Mouse (Mus musculus): ENCODE measurements around the gene Phf23. TPM values are rescaled to one million over a fixed set of nuclear protein-coding genes. Genes with fewer than 3 reads are reported as not detected.

Phf23 gene
- polyA plus RNA-seq, 1 experiment from 2014 or later = 96.2 TPM

- DNase-seq (ENCODE audit: extremely low spot score, low spot score) = no peak
- Histone ChIP-seq H3K9me3 (no peaks in the 10 kb centered on the region), H3K36me3 (replicated peaks) (peaks cover 48% of the 10 kb centered on the region), H3K4me1 (peaks cover 47% of the 10 kb centered on the region), H3K27me3 (ENCODE audit: poor library complexity, severe bottlenecking) (no peaks in the 10 kb centered on the region), H3K4me3 (peak overlapping the region; percentile 76), H3K27ac (no peak overlapping the region)
- WGBS = 88% methylated on average over 11 of the region's 11 CpGs
Measured at GRCm38 (mm10) chr11:69994401-69995090, 1.0 kb upstream of the Phf23 start.

DNA sequence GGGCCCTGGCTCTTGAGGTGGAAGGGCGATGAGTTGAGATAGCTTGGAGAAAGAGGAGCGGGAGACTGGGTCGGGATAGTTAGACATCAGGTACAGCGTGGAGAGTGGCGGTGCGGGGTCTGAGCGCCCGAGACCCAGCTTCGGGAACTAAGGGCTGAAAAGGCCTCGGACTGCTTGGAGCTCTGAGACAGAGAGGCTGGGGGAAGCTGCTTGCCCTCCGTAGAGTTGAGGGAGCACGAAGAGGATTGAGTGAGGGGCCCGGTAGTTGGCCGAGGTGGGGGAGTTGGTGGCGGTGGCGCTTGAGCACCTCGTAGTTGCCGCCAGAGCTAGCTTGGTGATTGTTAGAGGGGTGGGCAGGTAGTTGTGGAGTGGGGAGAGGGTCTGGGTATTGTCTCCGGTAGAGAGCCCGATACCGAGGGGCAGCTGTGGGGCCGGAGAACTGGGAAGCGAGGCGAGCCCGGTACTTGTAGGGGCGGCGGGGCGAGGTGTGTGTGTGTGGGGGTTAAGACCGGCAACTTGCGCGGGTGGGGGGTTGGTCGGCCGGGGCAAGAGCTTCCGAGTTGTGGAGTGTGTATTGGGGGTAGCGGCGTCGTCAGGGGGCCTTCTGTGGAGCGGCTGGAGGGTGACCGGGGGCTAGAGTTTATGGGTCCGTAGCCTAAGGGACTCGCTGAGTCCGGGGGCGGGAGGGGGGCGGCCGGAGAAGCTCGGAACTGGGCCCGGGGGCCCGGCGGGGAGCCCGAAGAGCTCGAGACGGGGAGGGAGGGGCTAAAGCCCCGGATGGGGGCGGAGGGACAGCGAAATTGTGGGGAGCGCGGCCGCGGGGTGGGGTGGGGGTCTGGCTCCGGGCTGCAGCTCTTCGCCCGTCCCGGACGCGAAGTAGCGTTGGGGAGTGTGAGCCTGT is 834 bp downstream of the Phf23 start:
- peaks cover 48% of the 10 kb centered on the region for H3K36me3 ChIP-seq (replicated peaks)
- H3K4me3 ChIP-seq = peak overlapping the region; percentile 76
- H3K27ac ChIP-seq = peak overlapping the region; percentile 99
- H3K9me3 ChIP-seq = no peaks in the 10 kb centered on the region
- H3K27me3 ChIP-seq (ENCODE audit: poor library complexity, severe bottlenecking) = no peaks in the 10 kb centered on the region
- H3K4me1 ChIP-seq = peaks cover 49% of the 10 kb centered on the region
- peak; percentile 62 for DNase-seq (ENCODE audit: extremely low spot score, low spot score)
- 2% methylated on average over 66 of the region's 66 CpGs for WGBS

GRCm38 (mm10) chr11:69997070-69997509 is 1.5 kb downstream of the Phf23 start:
- DNase-seq (ENCODE audit: extremely low spot score, low spot score) = peak; percentile 90
- WGBS = under 1% methylated on average over 42 of the region's 44 CpGs
- H3K9me3 ChIP-seq = no peaks in the 10 kb centered on the region
- H3K4me3 ChIP-seq = peak overlapping the region; percentile 76
- H3K36me3 ChIP-seq (replicated peaks) = peaks cover 52% of the 10 kb centered on the region
- H3K27ac ChIP-seq = peak overlapping the region; percentile 99
- peaks cover 55% of the 10 kb centered on the region for H3K4me1 ChIP-seq
- no peaks in the 10 kb centered on the region for H3K27me3 ChIP-seq (ENCODE audit: poor library complexity, severe bottlenecking)

DNA sequence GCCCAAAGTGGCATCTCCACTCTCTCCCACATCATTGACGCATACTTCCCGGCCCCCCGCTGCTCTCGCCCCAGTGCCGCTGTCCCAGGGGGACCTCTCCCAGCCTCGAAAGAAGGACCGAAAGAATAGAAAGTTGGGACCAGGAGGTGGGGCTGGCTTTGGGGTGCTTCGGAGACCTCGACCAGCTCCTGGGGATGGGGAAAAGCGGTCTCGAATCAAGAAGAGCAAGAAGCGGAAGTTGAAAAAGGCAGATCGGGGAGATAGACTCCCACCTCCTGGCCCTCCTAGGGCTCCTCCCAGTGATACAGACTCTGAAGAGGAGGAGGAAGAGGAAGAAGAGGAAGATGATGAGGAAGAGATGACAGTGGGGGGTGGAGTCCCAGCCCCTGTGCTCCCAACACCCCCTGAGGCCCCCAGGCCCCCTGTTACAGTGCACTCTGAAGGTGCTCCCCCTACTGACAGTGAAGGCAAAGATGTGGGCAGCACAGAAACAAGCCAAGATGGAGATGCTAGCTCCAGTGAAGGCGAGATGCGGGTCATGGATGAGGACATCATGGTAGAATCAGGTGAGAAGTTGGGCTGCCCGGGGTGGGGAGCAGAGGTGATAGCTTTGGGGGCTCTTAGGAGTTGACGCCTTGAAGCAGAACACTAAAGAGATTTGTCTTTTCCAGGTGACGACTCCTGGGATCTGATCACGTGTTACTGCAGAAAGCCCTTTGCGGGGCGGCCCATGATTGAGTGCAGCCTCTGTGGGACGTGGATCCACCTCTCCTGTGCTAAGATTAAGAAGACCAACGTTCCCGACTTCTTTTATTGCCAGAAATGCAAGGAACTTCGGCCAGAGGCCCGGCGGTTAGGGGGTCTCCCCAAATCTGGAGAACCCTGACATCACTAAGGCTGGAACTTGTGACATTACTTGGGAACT is 3.3 kb downstream of the Phf23 start:
- peak overlapping the region; percentile 95 for H3K4me3 ChIP-seq

GRCm38 (mm10) chr11:69999666-70000065 is 4.1 kb downstream of the Phf23 start:
- Histone ChIP-seq H3K27me3 (ENCODE audit: poor library complexity, severe bottlenecking) (no peaks in the 10 kb centered on the region), H3K9me3 (no peaks in the 10 kb centered on the region), H3K36me3 (replicated peaks) (peaks cover 42% of the 10 kb centered on the region), H3K4me1 (peaks cover 69% of the 10 kb centered on the region), H3K4me3 (peak overlapping the region; percentile 95; the same call in 1 of the 2 replicates), H3K27ac (0 out of 2 replicates have a peak overlapping the region, but pooled peaks have one; percentile 95)
- DNase-seq (ENCODE audit: extremely low spot score, low spot score) = no peak
- WGBS = 90% methylated on average over 8 of the region's 8 CpGs

More for the DNA sequence above, 3.3 kb downstream of the Phf23 start:
- Histone ChIP-seq H3K27me3 (ENCODE audit: poor library complexity, severe bottlenecking) (no peaks in the 10 kb centered on the region), H3K36me3 (replicated peaks) (peaks cover 45% of the 10 kb centered on the region), H3K4me1 (peaks cover 64% of the 10 kb centered on the region), H3K27ac (no peak overlapping the region), H3K9me3 (no peaks in the 10 kb centered on the region)
- DNase-seq (ENCODE audit: extremely low spot score, low spot score) = no peak
- 94% methylated on average over 27 of the region's 27 CpGs for WGBS

GRCm38 (mm10) chr11:70000396-70000898 is 4.9 kb downstream of the Phf23 start, which contains the start of gene Dvl2:
Gene Dvl2, plus strand, starts transcription at chr11:70000595.
- peaks cover 47% of the 10 kb centered on the region for H3K36me3 ChIP-seq (replicated peaks)
- peaks cover 68% of the 10 kb centered on the region for H3K4me1 ChIP-seq
- no peaks in the 10 kb centered on the region for H3K27me3 ChIP-seq (ENCODE audit: poor library complexity, severe bottlenecking)
- WGBS = under 1% methylated on average over 48 of the region's 48 CpGs
- DNase-seq (ENCODE audit: extremely low spot score, low spot score) = peak; percentile 96
- peak within 1 kb of the TSS; percentile 95 for H3K27ac ChIP-seq
- peak within 1 kb of the TSS; percentile 95 for H3K4me3 ChIP-seq
- no peaks in the 10 kb centered on the region for H3K9me3 ChIP-seq

DNA sequence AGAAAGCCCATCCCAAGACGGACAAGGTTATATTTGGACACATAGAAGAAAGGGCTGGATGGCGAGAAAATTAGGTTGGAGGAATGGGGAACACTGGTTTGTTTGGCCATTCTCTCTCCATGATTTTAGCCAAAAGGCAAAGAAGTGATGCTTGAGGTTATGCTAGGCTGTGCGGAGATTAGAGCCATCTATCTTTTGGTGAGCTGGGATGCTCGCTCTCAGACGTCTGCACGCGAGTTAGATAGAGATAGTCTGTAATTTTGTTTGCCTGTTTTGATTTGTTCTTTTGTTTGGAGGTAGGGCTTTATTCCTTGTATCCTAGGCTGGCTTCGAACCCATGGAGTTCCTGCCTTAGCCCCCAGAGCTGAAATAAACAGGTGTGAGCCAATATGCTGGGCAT is 5.6 kb downstream of the Phf23 start:
- Histone ChIP-seq H3K27ac (peak overlapping the region; percentile 95), H3K27me3 (ENCODE audit: poor library complexity, severe bottlenecking) (no peaks in the 10 kb centered on the region), H3K9me3 (no peaks in the 10 kb centered on the region), H3K4me1 (peaks cover 68% of the 10 kb centered on the region), H3K36me3 (replicated peaks) (peaks cover 55% of the 10 kb centered on the region), H3K4me3 (peak overlapping the region; percentile 95)
- DNase-seq (ENCODE audit: extremely low spot score, low spot score) = no peak
- WGBS = 17% methylated on average over 8 of the region's 8 CpGs

DNA sequence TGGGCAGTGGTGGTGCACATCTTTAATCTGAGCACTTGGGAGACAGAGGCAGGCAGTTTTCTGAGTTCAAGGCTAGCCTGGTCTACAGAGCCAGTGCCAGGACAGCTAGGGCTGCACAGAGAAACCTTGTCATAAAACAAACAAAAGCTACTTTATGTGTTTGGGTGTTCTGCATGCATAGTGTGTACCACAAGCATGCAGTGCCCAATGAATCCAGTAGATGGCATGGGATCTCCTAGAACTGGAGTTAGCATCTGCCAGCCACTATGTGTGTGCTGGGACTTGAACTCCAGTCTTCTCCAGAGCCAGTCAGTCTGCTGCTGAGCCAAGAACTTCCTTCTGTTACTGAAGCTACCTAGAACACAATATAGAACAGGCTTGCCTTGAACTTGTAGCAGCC is 6.3 kb downstream of the Phf23 start:
- Histone ChIP-seq H3K4me1 (peaks cover 68% of the 10 kb centered on the region), H3K27ac (no peak overlapping the region), H3K9me3 (no peaks in the 10 kb centered on the region), H3K27me3 (ENCODE audit: poor library complexity, severe bottlenecking) (no peaks in the 10 kb centered on the region), H3K36me3 (replicated peaks) (peaks cover 62% of the 10 kb centered on the region), H3K4me3 (peak overlapping the region; percentile 95)
- no peak for DNase-seq (ENCODE audit: extremely low spot score, low spot score)

DNA sequence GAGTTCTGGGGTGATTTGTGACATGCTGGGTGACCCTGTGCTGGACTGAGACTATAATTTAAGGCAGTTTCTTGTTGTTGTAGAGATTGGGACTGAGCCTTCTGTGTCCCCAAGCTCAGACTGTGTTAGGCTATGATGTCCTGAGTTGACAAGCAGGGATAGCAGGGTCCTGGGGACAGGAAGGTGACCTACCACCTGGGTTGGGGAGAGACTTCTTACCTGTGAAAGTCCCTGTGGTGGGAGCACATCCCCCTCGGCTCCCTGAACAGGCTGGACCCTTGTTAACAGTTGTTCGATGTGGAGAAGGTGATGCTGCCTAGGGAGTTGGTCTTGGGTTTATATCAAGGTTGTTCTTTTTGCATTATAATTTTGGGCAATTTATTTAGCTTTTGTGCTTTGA is 6.9 kb downstream of the Phf23 start:
- H3K4me3 ChIP-seq = peak overlapping the region; percentile 95
- no peak overlapping the region for H3K27ac ChIP-seq
- DNase-seq (ENCODE audit: extremely low spot score, low spot score) = no peak
- no peaks in the 10 kb centered on the region for H3K27me3 ChIP-seq (ENCODE audit: poor library complexity, severe bottlenecking)
- peaks cover 64% of the 10 kb centered on the region for H3K4me1 ChIP-seq
- H3K9me3 ChIP-seq = no peaks in the 10 kb centered on the region
- peaks cover 67% of the 10 kb centered on the region for H3K36me3 ChIP-seq (replicated peaks)
- 95% methylated on average over 2 of the region's 2 CpGs for WGBS

GRCm38 (mm10) chr11:70005521-70005920 is 9.9 kb downstream of the Phf23 start:
- 59% methylated on average over 5 of the region's 5 CpGs for WGBS
- Histone ChIP-seq H3K4me3 (peak overlapping the region; percentile 1; the same call in 1 of the 2 replicates), H3K27ac (no peak overlapping the region), H3K4me1 (peaks cover 41% of the 10 kb centered on the region), H3K36me3 (replicated peaks) (peaks cover 70% of the 10 kb centered on the region), H3K27me3 (ENCODE audit: poor library complexity, severe bottlenecking) (no peaks in the 10 kb centered on the region), H3K9me3 (no peaks in the 10 kb centered on the region)
- DNase-seq (ENCODE audit: extremely low spot score, low spot score) = no peak

DNA sequence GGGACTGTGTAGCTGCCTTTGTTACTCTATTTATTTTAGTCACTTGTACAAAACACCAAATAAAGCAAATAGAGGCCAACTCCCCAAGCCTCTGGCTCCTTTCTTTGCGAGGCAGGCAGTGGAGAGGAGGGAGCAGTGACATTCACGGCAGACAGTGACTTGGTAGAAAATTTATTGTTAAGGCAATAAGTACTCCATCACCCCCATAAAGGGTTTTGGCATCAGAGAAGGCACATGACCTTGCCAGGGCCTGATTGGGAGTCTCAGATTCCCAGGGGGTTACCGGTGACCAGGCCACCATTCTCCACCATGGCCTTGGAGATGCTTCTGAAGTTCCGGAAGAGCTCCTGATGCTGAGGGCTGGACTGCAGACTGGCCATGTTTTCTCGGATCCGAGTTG is 14.5 kb downstream of the Phf23 start:
- Histone ChIP-seq H3K9me3 (no peaks in the 10 kb centered on the region), H3K4me3 (no peak overlapping the region), H3K27me3 (ENCODE audit: poor library complexity, severe bottlenecking) (no peaks in the 10 kb centered on the region), H3K27ac (no peak overlapping the region), H3K36me3 (replicated peaks) (peaks cover 89% of the 10 kb centered on the region), H3K4me1 (peaks cover 17% of the 10 kb centered on the region)
- 93% methylated on average over 6 of the region's 6 CpGs for WGBS
- DNase-seq (ENCODE audit: extremely low spot score, low spot score) = no peak

DNA sequence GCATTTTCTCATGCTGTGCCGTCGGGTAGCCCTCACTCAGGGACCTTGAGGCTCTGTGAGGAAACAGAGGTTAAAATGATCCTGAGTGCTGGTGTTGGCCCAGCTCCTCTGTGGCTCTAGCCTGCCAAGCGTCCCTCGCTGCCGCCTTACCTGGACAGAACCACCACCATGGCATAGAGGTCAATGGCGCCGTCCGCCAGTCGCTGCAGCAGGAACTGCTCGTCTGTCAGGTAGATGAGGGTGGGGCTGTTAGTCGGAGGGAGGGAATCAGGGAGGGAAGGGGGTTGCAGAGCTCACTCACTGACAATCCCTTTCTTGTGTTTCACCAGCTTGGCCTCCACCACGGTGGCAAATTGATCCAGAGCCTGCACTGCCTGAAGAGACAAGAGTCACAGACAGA is 15.0 kb downstream of the Phf23 start:
- WGBS = 83% methylated on average over 12 of the region's 12 CpGs
- Histone ChIP-seq H3K36me3 (replicated peaks) (peaks cover 84% of the 10 kb centered on the region), H3K4me1 (peaks cover 22% of the 10 kb centered on the region), H3K27ac (no peak overlapping the region), H3K9me3 (no peaks in the 10 kb centered on the region), H3K27me3 (ENCODE audit: poor library complexity, severe bottlenecking) (no peaks in the 10 kb centered on the region), H3K4me3 (0 out of 2 replicates have a peak overlapping the region, but pooled peaks have one; percentile 7)
- DNase-seq (ENCODE audit: extremely low spot score, low spot score) = no peak

All from forebrain, embryonic 10.5 days (tissue).